Mouse (Mus musculus): ENCODE data around the gene Bbip1. TPM values are rescaled to one million over a fixed set of nuclear protein-coding genes. Genes with fewer than 3 reads are reported as not detected.

The Bbip1 gene
- polyA plus RNA-seq, 1 experiment from 2014 or later: 139 TPM

- no peak for ATAC-seq (ENCODE audit: low FRiP score)
- no peaks in the 10 kb centered on the region for H3K36me3 ChIP-seq
- H3K4me3 ChIP-seq: no peak overlapping the region
- WGBS: 84% methylated on average over 5 of the region's 5 CpGs
- H3K27ac ChIP-seq: no peak overlapping the region
- H3K27me3 ChIP-seq: no peaks in the 10 kb centered on the region
- peaks cover 11% of the 10 kb centered on the region for H3K4me1 ChIP-seq (replicated peaks)
- no peaks in the 10 kb centered on the region for H3K9me3 ChIP-seq
- H3K4me2 ChIP-seq: no peak overlapping the region
- no peak overlapping the region for H3K9ac ChIP-seq
Measured at GRCm38 (mm10) chr19:53898046-53898445, 46.4 kb downstream of the Bbip1 start.

DNA sequence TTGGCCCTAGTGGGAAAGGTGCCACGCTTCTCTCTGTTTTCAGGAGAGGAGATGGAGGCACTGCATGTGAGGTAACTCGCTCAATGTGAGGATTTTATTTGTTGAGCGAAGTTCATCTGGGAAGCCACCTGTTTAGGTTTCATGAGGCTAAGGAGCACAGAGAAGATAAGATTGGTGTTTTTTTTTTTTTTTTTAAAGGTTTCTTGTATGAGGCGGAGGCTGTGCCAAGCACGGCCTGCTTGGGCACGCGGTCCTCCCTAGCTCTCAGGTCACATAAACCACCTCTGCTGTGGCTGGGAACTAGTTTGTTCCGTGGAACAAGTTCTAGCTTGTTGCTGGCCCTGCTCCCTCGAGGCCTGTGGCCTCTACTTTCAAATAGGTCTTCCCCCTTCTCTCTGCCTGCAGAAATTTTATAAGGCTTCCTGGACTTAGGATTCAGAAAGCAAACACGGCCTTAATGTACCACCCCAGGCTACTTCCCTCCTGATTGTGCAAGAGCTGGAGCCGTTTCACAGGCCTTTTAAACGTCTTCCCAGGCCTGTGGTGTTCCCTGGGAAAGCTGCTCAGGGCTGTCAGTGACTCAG lies 49.8 kb downstream of the Bbip1 start:
- Histone ChIP-seq H3K9me3 (no peaks in the 10 kb centered on the region), H3K27me3 (no peaks in the 10 kb centered on the region), H3K27ac (no peak overlapping the region), H3K36me3 (no peaks in the 10 kb centered on the region), H3K4me1 (replicated peaks) (0 out of 2 replicates have a peak, but pooled peaks cover 3% of the 10 kb centered on the region), H3K4me2 (no peak overlapping the region), H3K9ac (no peak overlapping the region), H3K4me3 (no peak overlapping the region)
- 82% methylated on average over 12 of the region's 12 CpGs for WGBS
- ATAC-seq (ENCODE audit: low FRiP score): no peak

- H3K4me1 ChIP-seq (replicated peaks): 0 out of 2 replicates have a peak, but pooled peaks cover 3% of the 10 kb centered on the region
- no peaks in the 10 kb centered on the region for H3K36me3 ChIP-seq
- no peaks in the 10 kb centered on the region for H3K27me3 ChIP-seq
- H3K9ac ChIP-seq: no peak overlapping the region
- no peak overlapping the region for H3K4me2 ChIP-seq
- no peak overlapping the region for H3K4me3 ChIP-seq
- ATAC-seq (ENCODE audit: low FRiP score): no peak
- no peaks in the 10 kb centered on the region for H3K9me3 ChIP-seq
- 87% methylated on average over 3 of the region's 3 CpGs for WGBS
- no peak overlapping the region for H3K27ac ChIP-seq
Measured at GRCm38 (mm10) chr19:53893711-53894171, 50.7 kb downstream of the Bbip1 start.

DNA sequence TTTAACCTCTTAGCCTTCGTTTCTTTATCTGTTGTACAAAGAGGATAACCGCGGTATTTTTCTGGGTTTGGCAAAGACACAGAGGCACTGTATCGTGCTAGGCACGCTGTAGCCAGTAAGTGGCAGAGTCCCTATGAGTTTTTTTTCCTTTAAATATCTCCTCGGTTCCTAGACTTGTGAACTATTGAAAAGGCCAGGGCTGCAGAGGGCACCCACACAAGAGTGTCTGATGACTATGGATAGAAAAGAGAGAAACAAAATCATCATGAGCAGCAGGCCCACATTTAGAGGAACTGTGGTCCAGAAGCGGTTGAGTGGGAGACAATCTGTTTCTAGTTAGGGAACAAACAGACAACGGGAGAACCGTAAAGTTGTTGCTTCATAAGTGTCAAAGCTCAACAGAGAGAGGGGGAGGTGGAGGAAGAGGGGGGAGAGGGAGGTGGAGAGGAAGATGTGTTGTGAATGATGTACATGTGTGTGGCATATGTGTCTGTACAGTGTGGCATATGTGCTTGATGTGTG lies 51.5 kb downstream of the Bbip1 start:
- no peak for ATAC-seq (ENCODE audit: low FRiP score)
- WGBS: 79% methylated on average over 9 of the region's 9 CpGs
- Histone ChIP-seq H3K9ac (no peak overlapping the region), H3K27me3 (no peaks in the 10 kb centered on the region), H3K4me1 (replicated peaks) (0 out of 2 replicates have a peak, but pooled peaks cover 3% of the 10 kb centered on the region), H3K4me3 (no peak overlapping the region), H3K27ac (no peak overlapping the region), H3K9me3 (no peaks in the 10 kb centered on the region), H3K36me3 (no peaks in the 10 kb centered on the region), H3K4me2 (no peak overlapping the region)

DNA sequence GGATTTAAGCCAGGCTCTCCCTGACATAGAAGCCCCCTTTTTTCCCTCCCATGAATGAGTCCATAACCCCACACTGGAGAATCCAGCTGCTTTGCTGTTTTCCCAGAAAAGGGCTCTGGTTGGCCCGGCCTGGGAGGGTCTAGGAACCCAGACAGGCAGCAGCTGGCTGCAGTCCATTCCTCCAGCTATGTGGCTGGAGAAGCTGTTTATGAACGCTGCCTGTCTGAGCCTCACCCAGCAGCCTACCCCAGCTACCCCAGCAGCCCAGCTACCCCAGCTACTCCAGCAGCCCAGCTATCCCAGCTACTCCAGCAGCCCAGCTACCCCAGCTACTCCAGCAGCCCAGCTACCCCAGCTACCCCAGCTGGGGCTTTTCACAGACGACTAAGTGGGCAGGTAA lies 52.4 kb downstream of the Bbip1 start, which contains the start of gene Pdcd4:
Gene Pdcd4, plus strand, starts transcription at position 171 of the 400 bp plus-strand sequence.
- Histone ChIP-seq H3K36me3 (no peaks in the 10 kb centered on the region), H3K27me3 (no peaks in the 10 kb centered on the region), H3K9me3 (no peaks in the 10 kb centered on the region), H3K4me1 (replicated peaks) (0 out of 2 replicates have a peak, but pooled peaks cover 3% of the 10 kb centered on the region), H3K4me3 (no peak within 1 kb of the TSS), H3K9ac (no peak within 1 kb of the TSS), H3K4me2 (no peak within 1 kb of the TSS), H3K27ac (no peak within 1 kb of the TSS)
- 62% methylated on average over 3 of the region's 3 CpGs for WGBS
- ATAC-seq (ENCODE audit: low FRiP score): no peak

DNA sequence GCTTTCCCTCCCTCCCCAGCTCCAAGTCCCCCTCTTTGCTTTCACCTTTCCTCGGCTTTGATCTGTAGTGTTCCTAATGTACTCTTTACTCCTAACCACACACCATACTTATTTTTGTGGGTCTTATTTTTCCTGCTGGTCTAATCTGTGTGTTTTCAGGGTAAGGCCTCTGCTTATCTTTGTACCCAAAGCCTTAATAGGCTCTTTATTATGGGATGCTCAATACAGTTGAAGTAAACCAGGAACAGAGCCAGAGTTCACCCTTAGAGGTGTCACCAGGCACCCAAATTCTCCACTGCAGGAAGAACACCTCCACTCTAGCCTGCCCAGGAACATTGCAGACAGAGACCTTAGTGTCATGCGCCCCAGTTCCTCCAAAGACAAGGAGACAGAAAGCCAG lies 52.9 kb downstream of the Bbip1 start:
- H3K27me3 ChIP-seq: no peaks in the 10 kb centered on the region
- H3K4me1 ChIP-seq (replicated peaks): 0 out of 2 replicates have a peak, but pooled peaks cover 3% of the 10 kb centered on the region
- no peak for ATAC-seq (ENCODE audit: low FRiP score)
- H3K4me2 ChIP-seq: no peak overlapping the region
- H3K9ac ChIP-seq: no peak overlapping the region
- 93% methylated on average over 2 of the region's 2 CpGs for WGBS
- H3K36me3 ChIP-seq: no peaks in the 10 kb centered on the region
- no peaks in the 10 kb centered on the region for H3K9me3 ChIP-seq
- no peak overlapping the region for H3K27ac ChIP-seq
- no peak overlapping the region for H3K4me3 ChIP-seq

DNA sequence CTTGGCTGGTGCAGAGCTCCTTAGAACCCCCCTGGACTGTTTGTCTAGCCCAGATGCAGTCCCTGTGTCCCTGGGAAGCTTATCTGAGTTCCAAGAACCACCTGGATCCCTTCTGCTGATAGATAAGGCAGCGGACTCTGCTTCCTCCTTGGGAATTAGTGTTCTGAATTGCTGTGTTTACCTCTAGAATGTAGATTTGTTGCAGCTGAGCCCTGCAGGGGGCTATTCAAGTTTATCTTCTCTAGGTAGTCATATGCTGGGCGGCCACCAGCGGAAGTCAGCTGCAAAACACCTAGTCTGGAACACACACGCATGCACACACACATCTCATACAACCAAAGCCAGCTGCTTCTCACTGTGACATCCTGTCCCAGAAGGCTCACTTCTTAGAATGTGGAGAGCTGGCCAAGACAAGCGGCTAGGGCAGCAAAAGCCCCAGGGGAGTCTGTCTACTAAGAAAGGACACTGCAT lies 53.6 kb downstream of the Bbip1 start:
- 0 out of 2 replicates have a peak, but pooled peaks cover 3% of the 10 kb centered on the region for H3K4me1 ChIP-seq (replicated peaks)
- no peak overlapping the region for H3K9ac ChIP-seq
- ATAC-seq (ENCODE audit: low FRiP score): no peak
- 77% methylated on average over 5 of the region's 5 CpGs for WGBS
- H3K36me3 ChIP-seq: no peaks in the 10 kb centered on the region
- H3K27ac ChIP-seq: no peak overlapping the region
- no peak overlapping the region for H3K4me2 ChIP-seq
- H3K4me3 ChIP-seq: no peak overlapping the region
- no peaks in the 10 kb centered on the region for H3K27me3 ChIP-seq
- no peaks in the 10 kb centered on the region for H3K9me3 ChIP-seq

DNA sequence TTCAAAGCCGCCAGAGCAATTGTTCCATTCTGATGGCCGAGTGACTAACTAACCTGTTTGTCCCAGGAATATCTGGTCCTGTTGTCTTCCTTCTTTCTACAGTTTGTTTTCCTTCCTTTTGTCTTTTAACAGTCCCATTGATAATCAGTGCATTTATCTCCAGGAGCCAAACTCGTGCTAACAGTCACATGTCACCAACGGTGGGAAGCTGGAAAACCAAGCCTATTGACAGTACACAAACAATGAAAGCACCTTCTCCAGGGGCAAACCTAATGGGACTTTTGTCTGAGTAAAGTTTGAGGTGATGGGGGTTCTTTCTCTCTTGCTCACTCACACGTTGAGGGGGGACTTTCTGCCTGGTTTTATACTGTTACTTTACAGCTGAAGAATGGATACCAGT lies 54.2 kb downstream of the Bbip1 start:
- Histone ChIP-seq H3K4me3 (no peak overlapping the region), H3K36me3 (no peaks in the 10 kb centered on the region), H3K9ac (no peak overlapping the region), H3K9me3 (no peaks in the 10 kb centered on the region), H3K4me2 (no peak overlapping the region), H3K4me1 (replicated peaks) (peaks cover 6% of the 10 kb centered on the region; the same call in 1 of the 2 replicates), H3K27ac (no peak overlapping the region), H3K27me3 (no peaks in the 10 kb centered on the region)
- WGBS: 51% methylated on average over 5 of the region's 5 CpGs
- ATAC-seq (ENCODE audit: low FRiP score): no peak

GRCm38 (mm10) chr19:53889555-53889954 lies 54.9 kb downstream of the Bbip1 start:
- H3K4me3 ChIP-seq: no peak overlapping the region
- no peaks in the 10 kb centered on the region for H3K27me3 ChIP-seq
- no peaks in the 10 kb centered on the region for H3K36me3 ChIP-seq
- no peak overlapping the region for H3K4me2 ChIP-seq
- H3K27ac ChIP-seq: no peak overlapping the region
- H3K4me1 ChIP-seq (replicated peaks): peaks cover 7% of the 10 kb centered on the region; the same call in 1 of the 2 replicates
- H3K9me3 ChIP-seq: no peaks in the 10 kb centered on the region
- no peak overlapping the region for H3K9ac ChIP-seq
- 86% methylated on average over 5 of the region's 5 CpGs for WGBS
- ATAC-seq (ENCODE audit: low FRiP score): no peak

DNA sequence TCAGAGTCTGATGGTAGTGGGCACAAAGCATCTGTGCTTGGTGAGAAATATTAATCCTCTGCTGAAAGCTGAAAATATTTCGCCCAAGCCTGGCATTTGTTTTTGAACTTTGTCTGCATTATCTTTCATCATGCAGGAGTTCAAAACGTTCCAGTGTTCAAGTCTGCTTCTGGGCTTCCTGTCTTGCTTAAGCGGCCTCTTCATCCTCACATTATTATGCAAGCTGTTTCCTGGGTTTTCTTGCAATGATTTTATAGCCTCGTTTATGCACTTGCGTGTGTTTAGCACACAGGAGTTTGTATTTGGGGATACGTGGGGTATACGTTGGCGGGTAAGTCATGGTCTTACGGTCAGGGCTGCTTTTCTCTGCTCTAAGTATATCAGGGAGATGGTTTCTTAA lies 56.1 kb downstream of the Bbip1 start:
- Histone ChIP-seq H3K27ac (no peak overlapping the region), H3K36me3 (no peaks in the 10 kb centered on the region), H3K9me3 (no peaks in the 10 kb centered on the region), H3K9ac (no peak overlapping the region), H3K4me3 (no peak overlapping the region), H3K27me3 (no peaks in the 10 kb centered on the region), H3K4me1 (replicated peaks) (peaks cover 4% of the 10 kb centered on the region; the same call in 1 of the 2 replicates), H3K4me2 (no peak overlapping the region)
- WGBS: 88% methylated on average over 9 of the region's 9 CpGs
- no peak for ATAC-seq (ENCODE audit: low FRiP score)

- no peak overlapping the region for H3K4me3 ChIP-seq
Measured at GRCm38 (mm10) chr19:53887822-53888221, 56.6 kb downstream of the Bbip1 start.

DNA sequence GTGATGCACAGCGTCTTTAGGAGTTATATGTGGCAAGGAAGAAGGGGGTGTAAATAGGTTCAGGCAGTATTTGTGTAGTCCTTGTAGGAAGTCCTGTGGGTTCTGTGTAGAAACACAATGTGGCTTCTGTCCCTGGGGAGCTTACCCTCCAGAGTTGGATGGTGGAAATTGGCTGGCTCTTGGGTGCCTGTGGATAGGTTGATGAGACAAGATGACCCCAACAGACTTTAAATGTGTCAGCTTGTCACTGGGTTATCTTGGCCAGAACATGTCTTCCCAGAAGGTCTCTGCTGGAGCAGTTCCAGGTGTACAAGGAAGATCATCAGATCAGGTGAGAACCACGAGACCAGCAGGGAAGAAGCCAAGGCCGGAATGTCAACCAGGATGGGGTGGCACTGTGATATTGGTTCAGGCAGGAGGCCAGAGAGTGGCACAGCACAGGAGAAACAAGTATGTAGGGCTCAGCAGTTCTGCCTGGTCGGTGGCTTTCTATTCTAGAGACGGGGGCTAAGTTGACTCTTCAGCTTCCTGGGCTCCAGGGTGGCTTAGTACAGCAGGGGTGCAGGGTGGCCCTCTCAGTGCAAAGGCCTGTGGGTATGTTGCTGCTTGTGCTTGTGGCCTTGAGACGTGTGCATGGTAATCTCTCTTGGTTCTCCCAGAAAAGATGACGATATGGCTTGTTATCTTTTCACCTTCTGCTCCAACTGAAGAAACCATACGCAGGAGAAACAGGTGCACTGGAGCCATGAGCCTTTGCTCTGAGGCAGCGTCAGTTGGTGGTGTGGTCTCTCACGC lies 57.7 kb downstream of the Bbip1 start:
- WGBS: 93% methylated on average over 10 of the region's 10 CpGs
- Histone ChIP-seq H3K9ac (no peak overlapping the region), H3K4me2 (no peak overlapping the region), H3K27ac (no peak overlapping the region), H3K9me3 (no peaks in the 10 kb centered on the region), H3K36me3 (no peaks in the 10 kb centered on the region), H3K27me3 (no peaks in the 10 kb centered on the region), H3K4me3 (no peak overlapping the region), H3K4me1 (replicated peaks) (peaks cover 6% of the 10 kb centered on the region; the same call in 1 of the 2 replicates)
- no peak for ATAC-seq (ENCODE audit: low FRiP score)

More at GRCm38 (mm10) chr19:53887822-53888221, 56.6 kb downstream of the Bbip1 start:
- H3K9ac ChIP-seq: no peak overlapping the region
- H3K4me1 ChIP-seq (replicated peaks): peaks cover 4% of the 10 kb centered on the region; the same call in 1 of the 2 replicates
- no peak overlapping the region for H3K27ac ChIP-seq
- 83% methylated on average over 3 of the region's 3 CpGs for WGBS
- no peak for ATAC-seq (ENCODE audit: low FRiP score)
- H3K9me3 ChIP-seq: no peaks in the 10 kb centered on the region
- no peak overlapping the region for H3K4me2 ChIP-seq
- H3K27me3 ChIP-seq: no peaks in the 10 kb centered on the region
- no peaks in the 10 kb centered on the region for H3K36me3 ChIP-seq

Measured in hindbrain, embryonic 13.5 days (tissue).